Mouse (Mus musculus) fibroblast of lung, adult 2 months (primary cell): Measurements from ENCODE around the gene Chrne.

Source experiments
- DNase-seq: peaks from one replicate; pipeline ENCODE4 v3.0.0-alpha.2; 2011; ENCODE audit warnings: low read depth

Gene Chrne

DNA sequence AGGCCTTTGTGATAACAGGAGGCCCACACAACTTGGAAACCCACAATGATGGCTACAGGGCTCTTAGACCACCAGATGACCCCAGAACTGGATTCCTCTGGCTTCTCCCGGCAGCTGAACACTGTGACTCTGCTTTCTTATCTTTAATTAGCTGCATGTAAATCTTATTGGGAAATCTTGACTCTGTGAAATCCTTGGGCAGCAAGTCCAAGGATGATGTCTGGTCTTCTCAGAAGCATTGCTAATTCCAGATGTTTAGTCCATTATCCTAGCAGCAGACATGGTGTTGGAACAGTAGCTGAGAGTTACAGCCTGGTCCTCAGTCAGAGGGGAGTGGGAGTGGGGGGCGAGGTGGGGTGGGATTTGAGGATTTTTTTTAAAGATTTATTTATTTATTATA lies 9.4 kb upstream of the Chrne start:
- no peak for DNase-seq

DNA sequence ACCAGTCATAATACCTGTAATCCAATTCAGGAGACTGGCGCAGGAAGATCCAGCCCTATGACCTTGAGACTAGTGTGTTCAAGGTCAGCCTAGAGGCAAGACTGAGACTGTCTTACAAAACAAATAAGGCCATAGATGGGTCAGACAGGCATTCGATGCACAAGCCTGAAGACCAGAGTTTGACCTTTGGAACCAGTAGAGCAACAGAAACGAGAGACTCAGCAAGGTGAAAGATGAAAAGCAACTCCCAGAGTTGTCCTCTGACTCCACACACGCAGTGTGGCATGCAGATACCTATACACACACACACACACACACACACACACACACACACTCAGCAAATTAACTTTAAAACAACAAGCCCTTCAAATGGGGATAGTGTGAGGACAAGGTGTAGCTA lies 7.9 kb upstream of the Chrne start:
- no peak for DNase-seq

DNA sequence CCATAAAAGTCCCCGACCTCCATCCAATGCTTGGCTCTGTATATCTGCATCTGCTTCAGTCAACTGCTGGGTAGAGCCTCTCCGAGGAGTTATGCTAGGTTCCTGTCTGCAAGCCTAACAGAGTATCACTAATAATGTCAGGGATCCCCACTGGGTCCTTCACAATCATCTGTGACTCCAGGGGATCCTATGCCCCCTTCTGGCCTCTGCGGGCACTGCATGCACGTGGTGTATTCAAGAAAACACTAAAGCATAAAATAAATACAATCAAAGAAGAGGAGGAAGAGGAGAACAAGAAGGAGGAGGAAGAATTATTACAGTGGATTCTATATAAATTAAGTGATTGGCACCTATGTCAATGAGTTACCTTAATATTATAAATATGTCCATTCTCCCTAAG lies 6.5 kb upstream of the Chrne start:
- no peak for DNase-seq

DNA sequence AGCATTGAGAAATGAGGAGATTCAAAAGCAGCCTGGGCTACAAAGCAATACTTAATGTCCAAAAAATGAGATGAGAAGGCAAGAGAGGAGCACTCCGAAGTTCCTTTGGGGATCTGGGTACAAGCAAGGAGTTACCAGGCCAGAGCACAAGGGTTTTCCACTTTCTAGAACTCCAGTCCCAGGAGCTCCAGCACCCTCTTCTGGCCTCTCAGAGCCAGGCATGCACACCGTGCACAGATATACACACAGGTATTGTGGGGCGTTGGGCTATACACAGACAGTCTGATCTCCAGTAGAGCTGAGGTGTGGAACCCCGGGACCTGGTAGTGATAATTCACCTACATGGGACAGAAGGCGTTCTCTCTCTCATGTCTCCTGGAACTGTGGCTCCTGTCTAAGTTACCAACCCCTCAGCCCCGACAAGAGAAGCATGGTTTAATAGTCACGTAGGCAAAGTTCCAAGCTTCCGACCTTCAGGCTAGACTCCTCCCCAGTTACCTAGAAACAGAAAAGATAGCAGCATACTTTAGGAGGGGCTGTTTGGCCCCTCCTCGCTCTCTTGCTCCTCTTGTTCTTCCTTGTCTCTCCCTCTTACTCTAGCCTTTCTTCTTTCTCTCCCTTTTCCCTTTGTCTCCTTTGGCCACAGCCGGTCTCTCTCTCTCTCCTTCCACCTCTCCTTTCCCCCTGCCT lies 4.2 kb upstream of the Chrne start:
- no peak for DNase-seq

DNA sequence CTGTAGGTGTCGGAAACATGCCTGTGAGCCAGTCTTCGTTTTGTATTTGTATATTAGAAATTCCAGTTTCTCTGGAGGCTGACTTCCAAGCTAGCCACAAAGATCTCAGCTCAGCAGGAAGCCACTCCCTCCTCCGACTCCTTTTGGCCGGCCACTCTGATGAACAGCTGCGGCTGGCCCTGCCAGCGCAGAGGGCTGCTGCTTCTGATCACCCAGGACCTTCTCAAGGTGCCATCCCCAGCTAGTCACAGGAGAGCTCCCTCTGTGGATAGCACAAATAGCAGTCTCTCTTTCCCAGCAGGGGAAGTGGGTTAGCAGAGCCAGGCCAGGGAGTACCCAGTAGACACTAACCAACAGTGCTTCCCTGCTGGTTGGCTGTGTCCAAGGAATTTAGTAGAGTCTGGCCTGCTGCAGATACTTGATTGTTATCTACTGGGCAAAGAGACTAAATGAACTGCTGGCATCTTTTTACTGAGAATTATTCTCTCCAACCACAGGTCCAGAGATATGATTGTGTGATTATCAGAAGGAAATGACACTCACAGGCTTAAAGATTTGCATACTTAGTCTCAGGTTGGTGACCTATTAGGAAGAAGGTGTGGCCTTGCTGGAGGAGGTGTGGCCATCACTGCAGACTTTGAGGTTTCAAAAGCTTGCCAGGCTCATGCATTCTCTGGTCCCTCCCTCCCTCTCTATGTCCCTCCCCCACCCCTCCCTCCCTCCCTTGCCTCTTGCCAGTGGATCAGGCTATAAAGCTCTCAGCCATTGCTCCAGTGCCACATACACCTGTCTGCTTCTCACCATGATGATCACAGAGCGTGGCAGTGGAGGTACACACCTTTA lies 3.2 kb upstream of the Chrne start:
- peak; percentile 40 for DNase-seq

DNA sequence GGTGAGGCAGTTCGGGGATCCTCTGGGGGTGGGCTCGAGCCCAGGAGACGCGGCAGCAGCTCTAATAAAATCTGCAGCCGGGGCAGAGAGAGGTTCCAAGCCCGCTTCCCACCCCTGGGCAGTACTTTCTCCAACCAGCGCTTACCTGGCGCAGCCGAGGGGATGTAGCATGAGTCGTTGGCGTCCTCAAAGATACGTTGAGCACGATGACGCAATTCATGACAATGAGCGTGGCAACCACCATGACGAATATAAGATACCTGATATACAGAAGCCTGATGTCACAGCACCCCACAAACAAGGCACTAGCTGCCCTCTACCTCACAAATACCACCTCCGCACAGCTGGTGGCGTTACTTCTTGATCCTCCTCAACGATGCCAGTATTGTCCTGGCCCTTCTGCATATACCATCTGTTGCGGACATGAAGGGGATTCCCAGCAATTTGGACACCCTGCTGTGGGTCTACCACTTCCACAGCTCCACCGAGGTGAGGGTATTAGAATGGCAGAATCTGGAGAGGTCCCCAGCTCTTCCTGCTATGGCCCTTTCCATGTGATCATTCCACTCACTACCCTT lies 3.4 kb downstream of the Chrne start, which contains the start of gene 4930544D05Rik:
TSS of gene 4930544D05Rik (plus strand) at position 333 of the 578 bp plus-strand sequence.
- DNase-seq, result no peak

DNA sequence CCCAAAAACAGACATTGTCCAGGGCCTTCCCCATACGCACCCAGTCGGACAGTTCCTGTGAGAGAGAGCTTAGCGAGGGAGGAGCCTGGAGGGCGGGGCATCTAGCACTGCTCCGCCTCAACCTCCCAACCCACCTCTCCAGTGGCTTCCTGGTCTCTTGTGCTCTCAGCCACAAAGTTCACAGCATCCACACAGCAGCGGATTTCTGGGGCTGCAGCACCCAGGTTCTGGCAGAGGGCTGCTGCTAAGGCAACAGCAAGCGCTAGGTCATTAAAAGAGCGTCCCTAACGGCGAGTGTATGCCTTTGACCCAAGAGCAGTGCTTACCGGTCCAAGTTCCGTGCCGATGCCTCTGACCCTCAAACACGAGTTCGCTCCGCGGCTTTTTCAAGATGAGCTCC lies 3.9 kb downstream of the Chrne start:
- DNase-seq, result peak; percentile 39

DNA sequence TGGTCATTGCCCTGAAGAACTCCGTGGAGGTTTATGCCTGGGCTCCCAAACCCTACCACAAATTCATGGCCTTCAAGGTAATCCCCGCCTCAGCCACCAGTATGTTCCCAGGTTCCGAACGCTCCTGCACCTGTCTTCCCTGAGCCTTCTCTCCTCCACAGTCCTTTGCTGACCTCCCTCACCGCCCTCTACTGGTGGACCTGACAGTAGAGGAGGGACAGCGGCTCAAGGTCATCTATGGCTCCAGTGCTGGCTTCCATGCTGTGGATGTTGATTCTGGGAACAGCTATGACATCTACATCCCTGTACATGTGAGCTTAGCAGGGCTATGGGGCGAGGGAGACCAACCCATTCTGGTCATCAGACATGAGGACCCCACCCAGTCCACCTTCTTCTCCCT lies 6.5 kb downstream of the Chrne start:
- DNase-seq, result no peak

DNA sequence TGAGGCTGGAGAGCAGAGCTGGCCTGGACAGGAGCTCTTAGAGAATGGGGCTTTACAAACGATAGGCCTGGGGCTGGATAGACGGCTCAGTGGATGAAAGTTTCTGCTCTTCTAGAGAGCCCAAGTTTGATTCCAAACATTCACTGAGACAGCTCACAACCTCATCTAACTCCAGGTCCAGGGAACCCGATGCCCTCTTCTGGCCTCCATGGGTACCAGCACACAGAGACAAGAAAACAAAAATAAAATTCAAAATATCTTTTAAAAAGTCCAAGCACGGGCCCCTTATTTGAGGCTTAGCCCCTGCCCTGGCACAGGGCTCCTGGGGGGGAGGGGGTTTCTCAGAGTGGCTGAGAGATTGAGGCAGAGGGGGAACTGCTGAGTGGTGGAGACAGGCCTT lies 8.3 kb downstream of the Chrne start:
- no peak for DNase-seq

DNA sequence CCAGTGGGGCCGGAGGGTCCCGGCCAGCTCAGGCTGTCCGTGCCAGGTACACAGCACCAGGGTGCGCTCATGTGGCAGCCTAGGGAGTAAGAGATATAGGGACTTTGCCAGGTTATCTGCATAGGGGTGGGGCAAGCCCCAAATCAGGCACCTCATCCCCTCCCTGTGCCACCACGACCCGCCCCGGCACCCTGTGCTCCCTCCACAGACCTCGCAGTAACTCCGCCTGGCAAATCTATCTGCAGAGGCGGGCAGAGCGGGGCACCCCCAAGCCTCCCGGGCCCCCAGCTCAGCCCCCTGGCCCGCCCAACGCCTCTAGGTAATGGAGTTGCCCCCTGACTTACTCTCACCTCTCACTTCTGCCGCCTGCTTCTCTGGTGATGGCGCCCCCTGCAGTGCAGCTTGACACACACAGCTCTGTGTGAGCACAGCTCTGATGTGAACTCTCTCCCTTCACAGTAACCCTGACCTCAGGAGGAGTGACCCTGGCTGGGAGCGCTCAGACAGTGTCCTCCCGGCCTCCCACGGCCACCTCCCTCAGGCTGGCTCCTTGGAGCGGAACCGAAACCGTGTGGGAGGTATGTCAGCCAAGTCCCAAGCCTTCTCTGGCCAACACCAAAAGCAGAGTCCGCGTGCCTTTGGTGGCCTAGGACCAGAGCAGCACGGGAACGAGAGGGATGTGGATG lies 10.5 kb downstream of the Chrne start:
- DNase-seq, result no peak

DNA sequence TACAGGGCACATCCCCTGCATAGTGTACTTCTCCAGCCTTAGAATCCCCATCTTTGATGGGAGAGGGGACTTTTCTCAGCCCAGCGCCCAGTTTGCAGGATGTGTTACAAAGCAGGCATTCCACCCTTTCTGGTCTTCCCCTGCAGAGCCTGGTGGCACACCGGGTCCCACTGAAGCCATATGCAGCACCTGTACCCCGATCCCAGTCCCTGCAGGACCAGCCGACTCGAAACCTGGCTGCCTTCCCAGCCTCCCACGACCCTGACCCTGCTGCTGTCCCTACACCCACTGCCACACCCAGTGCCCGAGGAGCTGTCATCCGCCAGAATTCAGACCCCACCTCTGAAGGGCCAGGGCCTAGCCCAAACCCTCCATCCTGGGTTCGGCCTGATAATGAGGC lies 11.4 kb downstream of the Chrne start:
- DNase-seq, result no peak

DNA sequence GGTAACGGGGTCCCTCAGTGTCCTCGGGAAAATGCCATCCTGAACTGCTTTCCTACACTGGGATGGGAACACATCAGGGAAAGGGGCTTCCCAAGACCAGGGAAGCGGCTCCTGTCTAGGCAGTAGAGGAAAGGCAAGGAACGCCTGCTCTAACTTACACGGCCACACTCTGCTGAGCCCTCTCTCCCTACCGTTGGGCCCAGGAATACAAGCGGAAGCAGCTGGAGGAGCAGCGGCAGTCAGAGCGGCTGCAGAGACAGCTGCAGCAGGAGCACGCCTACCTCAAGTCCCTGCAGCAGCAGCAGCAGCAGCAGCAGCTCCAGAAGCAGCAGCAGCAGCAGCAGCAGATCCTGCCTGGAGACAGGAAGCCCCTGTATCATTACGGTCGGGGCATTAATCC lies 12.3 kb downstream of the Chrne start:
- no peak for DNase-seq

DNA sequence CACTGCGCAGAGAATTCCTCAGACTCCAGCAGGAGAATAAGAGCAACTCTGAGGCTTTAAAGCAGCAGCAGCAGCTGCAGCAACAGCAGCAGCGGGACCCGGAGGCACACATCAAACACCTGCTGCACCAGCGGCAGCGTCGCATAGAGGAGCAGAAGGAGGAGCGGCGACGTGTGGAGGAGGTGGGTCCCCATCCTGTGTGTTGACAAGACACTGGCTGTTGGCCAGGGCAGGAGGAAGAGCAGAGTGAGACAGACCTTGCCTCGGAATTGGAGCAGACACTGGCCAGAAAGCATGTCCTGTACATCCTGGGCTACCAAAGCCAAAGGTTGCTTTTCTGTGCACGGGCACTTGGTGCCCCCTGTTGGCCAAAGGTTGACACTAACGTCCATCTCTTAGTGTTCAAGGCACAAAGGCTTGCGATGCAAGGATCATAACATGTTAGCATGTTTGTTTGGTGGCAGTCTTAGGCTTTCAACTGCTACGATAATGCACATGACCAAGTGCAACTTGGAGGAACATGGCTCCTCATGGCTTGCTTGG lies 13.9 kb downstream of the Chrne start:
- peak; percentile 44 for DNase-seq

DNA sequence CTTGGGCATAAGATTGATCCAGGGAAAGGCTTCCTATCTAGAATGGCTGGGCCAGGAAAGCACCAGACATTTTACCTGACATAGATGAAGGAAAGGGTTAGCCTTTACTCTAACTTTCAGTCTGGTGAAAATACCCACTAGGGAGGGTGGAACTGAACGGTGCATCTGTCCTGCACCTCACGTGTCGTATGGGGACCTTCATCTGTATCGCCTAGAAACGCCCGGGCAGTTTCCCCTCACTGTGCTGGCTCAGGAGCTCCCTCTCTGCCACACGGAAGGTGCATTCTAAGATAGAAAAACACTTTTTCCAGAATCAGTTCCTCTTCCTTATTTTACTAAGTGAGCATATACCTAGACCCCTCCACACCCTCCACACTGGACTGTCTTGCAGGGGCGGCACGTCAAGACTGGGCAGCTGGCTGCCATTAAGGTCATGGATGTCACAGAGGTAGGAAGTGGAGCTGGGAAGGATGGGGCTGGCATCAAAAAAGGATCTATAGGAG lies 20.5 kb downstream of the Chrne start:
- no peak for DNase-seq

DNA sequence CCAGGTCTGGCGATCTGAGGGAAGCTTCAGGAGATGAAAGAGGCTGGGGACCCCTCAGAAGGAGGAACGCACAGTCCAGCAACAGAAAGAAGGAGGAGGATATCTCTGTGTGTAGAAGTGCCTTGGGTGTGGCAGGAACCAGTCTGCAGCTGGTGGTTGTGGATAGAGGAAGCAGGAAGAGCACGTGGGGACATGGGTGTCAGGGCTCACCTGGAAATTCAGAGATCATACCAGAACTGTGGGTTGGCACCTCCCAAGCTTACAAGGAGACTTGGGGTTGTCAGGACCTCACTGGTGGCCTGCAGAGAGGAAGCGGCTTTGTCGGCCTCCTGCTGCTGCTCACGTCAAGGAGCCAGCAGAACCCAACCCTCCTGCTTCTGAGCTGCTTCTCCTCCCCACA lies 21.7 kb downstream of the Chrne start:
- no peak for DNase-seq

DNA sequence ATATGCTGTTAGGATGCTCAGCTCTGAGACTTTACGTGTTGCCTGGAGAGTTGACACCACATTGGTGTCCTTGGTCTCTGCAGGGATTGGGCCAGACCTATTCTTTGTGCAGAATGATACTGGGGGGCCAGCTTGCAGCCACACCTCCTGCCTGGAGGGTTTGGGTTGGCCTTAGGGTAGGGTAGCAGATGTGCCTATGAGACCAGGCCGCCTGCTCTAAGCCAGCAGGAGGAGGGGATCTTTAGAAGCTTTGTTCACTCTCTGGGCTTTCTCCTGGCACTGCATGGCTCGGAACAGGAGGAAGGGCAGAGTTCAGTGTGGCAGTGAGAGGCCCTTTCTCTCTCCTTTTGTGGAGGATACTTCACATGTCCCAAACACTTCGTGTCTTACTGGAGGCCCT lies 22.9 kb downstream of the Chrne start:
- no peak for DNase-seq

DNA sequence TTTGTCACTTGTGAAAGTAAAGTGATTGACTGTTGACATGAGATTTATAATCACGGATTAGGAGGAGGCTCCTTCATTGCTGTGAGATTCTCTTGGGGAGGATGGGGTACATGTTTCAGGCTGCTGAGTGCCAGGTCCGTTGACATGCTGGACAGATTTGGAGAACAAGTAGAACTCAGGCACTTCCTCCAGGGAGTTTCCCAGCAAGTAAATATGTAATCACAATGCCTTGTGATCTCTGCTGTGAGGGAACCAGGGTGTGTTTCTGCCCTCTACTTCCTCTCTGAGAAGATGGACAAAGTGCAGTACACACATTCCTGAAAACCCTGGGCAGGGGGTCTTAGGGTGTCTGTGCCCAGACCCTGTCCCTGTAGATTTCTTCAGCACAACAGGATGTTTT lies 23.4 kb downstream of the Chrne start:
- DNase-seq, result no peak

DNA sequence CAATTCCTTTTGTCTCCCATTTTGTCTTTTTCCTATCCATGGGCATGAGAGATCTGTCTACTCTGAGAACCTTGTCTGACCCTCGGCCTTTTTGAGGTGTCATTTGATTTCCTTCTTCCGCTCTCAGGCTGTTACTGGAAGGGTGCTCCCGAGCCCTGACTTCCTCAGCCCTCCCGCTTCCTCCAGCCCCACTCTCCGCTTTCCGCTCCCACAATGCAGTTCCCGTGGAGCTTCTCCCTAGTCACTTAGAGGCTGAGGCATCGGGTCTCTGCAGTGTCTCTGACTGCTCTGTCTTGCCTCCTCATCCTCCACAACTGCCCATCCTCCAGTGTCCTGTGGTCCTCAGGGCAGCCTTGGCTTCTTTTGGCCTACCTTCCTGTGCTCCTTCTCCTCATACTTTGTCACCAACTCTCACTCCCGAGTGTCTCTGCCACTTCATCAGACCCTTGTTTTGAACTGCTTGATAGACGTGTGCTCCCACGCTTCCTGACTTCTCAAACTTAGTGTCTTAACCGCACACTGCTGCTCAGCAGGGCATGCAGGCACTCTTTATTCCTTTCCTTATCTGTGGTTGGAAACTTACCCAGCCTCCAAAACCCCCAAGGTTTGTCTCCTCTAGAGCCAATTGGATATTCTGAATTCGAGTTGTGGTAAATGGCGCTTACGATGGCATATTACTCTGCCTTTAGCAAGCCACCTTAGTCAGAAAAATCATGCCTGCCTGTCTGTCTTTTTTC lies 24.6 kb downstream of the Chrne start:
- no peak for DNase-seq

DNA sequence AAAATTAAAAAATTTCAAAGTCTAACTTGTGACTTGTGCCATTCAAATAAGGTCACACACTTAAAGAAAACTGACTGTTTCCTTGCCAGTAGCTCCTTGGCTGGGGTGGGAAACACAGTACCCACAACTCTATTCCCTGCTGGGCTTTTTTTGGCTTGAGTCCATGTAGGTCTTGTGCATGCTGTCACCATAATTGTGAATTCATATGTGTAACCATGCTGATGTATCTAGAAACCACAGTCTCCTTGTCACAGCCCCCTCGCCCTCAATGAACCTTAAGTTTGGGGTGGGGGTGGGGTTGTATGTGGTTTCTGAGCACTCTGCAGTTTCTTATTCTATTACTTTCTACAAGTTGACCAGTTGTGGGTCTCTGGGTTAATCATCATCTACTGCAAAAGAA lies 27.3 kb downstream of the Chrne start:
- no peak for DNase-seq

DNA sequence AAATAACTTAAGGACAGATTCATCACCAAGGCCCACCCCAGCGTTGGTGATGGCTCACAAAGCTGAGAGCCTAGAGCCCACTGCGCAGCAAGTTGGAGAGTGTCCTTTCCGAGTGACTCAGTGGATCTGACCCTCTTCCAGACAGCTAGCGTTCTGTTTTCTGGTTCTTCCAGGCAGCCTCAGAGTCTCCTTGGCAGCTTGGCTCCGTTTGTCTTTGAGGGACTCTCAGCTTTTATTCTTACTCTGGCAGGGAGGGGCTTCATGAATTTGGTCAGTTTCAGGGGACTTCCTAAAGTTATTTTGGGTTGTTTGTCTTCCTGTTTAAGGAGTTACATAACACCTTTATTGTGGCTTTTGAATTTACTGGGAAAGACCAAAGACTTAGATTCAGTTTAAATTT lies 32.1 kb downstream of the Chrne start:
- no peak for DNase-seq

DNA sequence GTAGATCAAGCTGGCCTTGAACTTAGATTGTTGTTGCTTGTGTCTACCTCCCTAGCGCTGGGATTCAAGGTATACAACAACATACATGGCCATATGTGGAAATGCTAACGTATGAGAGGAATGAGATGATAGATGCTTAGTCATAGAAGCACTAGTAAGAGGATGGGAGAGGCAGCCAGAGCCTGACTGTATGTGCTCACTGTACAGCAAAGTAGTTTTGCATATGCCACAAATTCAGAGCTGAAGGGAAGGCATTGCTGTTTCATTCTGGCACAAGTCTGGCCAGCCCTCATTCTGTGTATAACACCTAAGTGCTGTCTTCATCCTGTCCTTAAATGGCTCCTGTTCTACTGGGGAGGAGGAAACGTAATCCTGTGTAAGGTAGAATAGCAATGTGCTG lies 32.8 kb downstream of the Chrne start:
- DNase-seq, result no peak

DNA sequence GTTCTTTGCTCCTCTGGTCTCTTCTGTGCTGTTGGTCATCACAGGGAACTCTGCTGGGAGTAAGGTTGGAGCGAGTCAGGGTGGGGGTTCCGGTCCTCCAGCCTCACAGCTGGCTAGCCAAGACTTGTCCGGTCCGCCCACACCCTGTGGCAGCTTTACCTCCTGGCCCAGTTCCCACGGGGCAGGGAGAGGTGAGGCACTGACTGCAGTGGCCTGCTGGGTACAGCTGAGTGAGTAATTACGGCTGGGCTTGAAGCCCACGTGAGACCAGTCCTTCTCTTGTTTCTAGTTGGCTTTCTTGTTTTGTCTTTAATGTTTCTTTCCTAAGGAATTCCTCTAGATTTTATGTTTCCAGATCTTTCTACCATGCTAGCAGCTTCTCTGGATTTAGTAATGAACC lies 33.6 kb downstream of the Chrne start:
- peak; percentile 95 for DNase-seq
